Mouse (Mus musculus) brown adipose tissue, adult 24 weeks (tissue): ENCODE measurements around the gene Ampd2. TPM values are rescaled to one million over a fixed set of nuclear protein-coding genes. Genes with fewer than 3 reads are reported as not detected.

Source experiments
- polyA plus RNA-seq: library from polyadenylated mRNA; stranded (reverse); fragments of >200 nt; gene quantifications from 2 replicates; pipeline ENCODE4 v1.2.4, GENCODE M21; 2012; ENCODE audit not compliant: missing spikeins, insufficient read depth, insufficient read length

Ampd2 gene
- polyA plus RNA-seq, 1 experiment: 13.5 TPM

Other genes starting within 250 kb of the Ampd2 start
- not detected in 2 replicates for gene Eps8l3, start 209.4 kb downstream of the Ampd2 start, polyA plus RNA-seq
- 117 and 121 TPM in 2 replicates for gene Gstm5, start 190.8 kb downstream of the Ampd2 start, polyA plus RNA-seq
- 10.3 and 15.8 TPM in 2 replicates for gene Gstm7, start 154.8 kb downstream of the Ampd2 start, polyA plus RNA-seq
- 3.1 and 7.9 TPM in 2 replicates for gene Gstm6, start 142.9 kb downstream of the Ampd2 start, polyA plus RNA-seq
- not detected in 2 replicates for gene Gstm3, start 117.4 kb downstream of the Ampd2 start, polyA plus RNA-seq
- 116 and 122 TPM in 2 replicates for gene Gstm2, start 100.2 kb downstream of the Ampd2 start, polyA plus RNA-seq
- gene Gstm1, start 68.7 kb downstream of the Ampd2 start, polyA plus RNA-seq: 393 and 398 TPM in 2 replicates
- 17.4 and 30.2 TPM in 2 replicates for gene Gstm4, start 41.8 kb downstream of the Ampd2 start, polyA plus RNA-seq
- not detected in 2 replicates for gene Gnat2, start 6.1 kb upstream of the Ampd2 start, polyA plus RNA-seq
- 20.7 and 24.7 TPM in 2 replicates for gene Gnai3, start 59.5 kb upstream of the Ampd2 start, polyA plus RNA-seq
- not detected in 2 replicates for gene Gpr61, start 68.2 kb upstream of the Ampd2 start, polyA plus RNA-seq
- 5.8 and 10.1 TPM in 2 replicates for gene Amigo1, start 99.7 kb upstream of the Ampd2 start, polyA plus RNA-seq
- gene Cyb561d1, start 114.6 kb upstream of the Ampd2 start, polyA plus RNA-seq: 3.5 and 4.8 TPM in 2 replicates
- 0.91 and 2.4 TPM in 2 replicates for gene Atxn7l2, start 124.3 kb upstream of the Ampd2 start, polyA plus RNA-seq
- gene Sypl2, start 140.0 kb upstream of the Ampd2 start, polyA plus RNA-seq: 2.7 and 3.9 TPM in 2 replicates
- gene Psma5, start 170.3 kb upstream of the Ampd2 start, polyA plus RNA-seq: 99.2 and 140 TPM in 2 replicates
- gene Sort1, start 197.4 kb upstream of the Ampd2 start, polyA plus RNA-seq: 53.0 and 68.1 TPM in 2 replicates